Mouse (Mus musculus): Measurements from ENCODE around the gene Slc45a1. TPM values are rescaled to one million over a fixed set of nuclear protein-coding genes. Genes with fewer than 3 reads are reported as not detected.

Gene Slc45a1
- polyA plus RNA-seq, 2 experiments, result 0.14 to 0.36 TPM

GRCm38 (mm10) chr4:150625425-150625824, 26.5 kb downstream of the Slc45a1 start:
- DNase-seq (ENCODE audit: low spot score) (peak; percentile 54), ATAC-seq (ENCODE audit: low FRiP score, low read depth) (peak; percentile 32; the same call in 1 of the 2 replicates)
- no peaks in the 10 kb centered on the region for H3K27me3 ChIP-seq (ENCODE audit: control insufficient read depth, insufficient read depth, low read length)
- no peaks in the 10 kb centered on the region for H3K9me3 ChIP-seq (ENCODE audit: control insufficient read depth, low read length)
- H3K4me2 ChIP-seq (replicated peaks; ENCODE audit: low read depth, low read length, severe bottlenecking), result no peak overlapping the region
- 50% methylated on average over 1 of the region's 1 CpGs for WGBS
- H3K4me3 ChIP-seq (replicated peaks; ENCODE audit: low read length), result no peak overlapping the region
- TF ChIP-seq POLR2A (IDR thresholded peaks at IDR 0.05; ENCODE audit: borderline replicate concordance, extremely low read depth, insufficient read depth, insufficient read length), result no peak
- H3K9ac ChIP-seq (ENCODE audit: low read depth, low read length, severe bottlenecking), result no peak overlapping the region
- H3K27ac ChIP-seq (replicated peaks; ENCODE audit: low read depth, low read length), result no peak overlapping the region
- H3K4me1 ChIP-seq (ENCODE audit: control insufficient read depth, insufficient read depth, low read length), result no peaks in the 10 kb centered on the region
- peaks cover 21% of the 10 kb centered on the region for H3K36me3 ChIP-seq (ENCODE audit: control insufficient read depth, insufficient read depth, low read length)

GRCm38 (mm10) chr4:150624933-150625332, 27.0 kb downstream of the Slc45a1 start:
- no peak overlapping the region for H3K4me2 ChIP-seq (replicated peaks; ENCODE audit: low read depth, low read length, severe bottlenecking)
- no peaks in the 10 kb centered on the region for H3K4me1 ChIP-seq (ENCODE audit: control insufficient read depth, insufficient read depth, low read length)
- H3K9ac ChIP-seq (ENCODE audit: low read depth, low read length, severe bottlenecking), result no peak overlapping the region
- no peak overlapping the region for H3K4me3 ChIP-seq (replicated peaks; ENCODE audit: low read length)
- 77% methylated on average over 4 of the region's 4 CpGs for WGBS
- H3K36me3 ChIP-seq (ENCODE audit: control insufficient read depth, insufficient read depth, low read length), result peaks cover 25% of the 10 kb centered on the region
- DNase-seq (ENCODE audit: low spot score) (no peak), ATAC-seq (ENCODE audit: low FRiP score, low read depth) (no peak)
- no peaks in the 10 kb centered on the region for H3K9me3 ChIP-seq (ENCODE audit: control insufficient read depth, low read length)
- no peaks in the 10 kb centered on the region for H3K27me3 ChIP-seq (ENCODE audit: control insufficient read depth, insufficient read depth, low read length)
- TF ChIP-seq POLR2A (IDR thresholded peaks at IDR 0.05; ENCODE audit: borderline replicate concordance, extremely low read depth, insufficient read depth, insufficient read length), result no peak
- H3K27ac ChIP-seq (replicated peaks; ENCODE audit: low read depth, low read length), result no peak overlapping the region

GRCm38 (mm10) chr4:150624214-150624823, 27.7 kb downstream of the Slc45a1 start:
- no peak overlapping the region for H3K4me3 ChIP-seq (replicated peaks; ENCODE audit: low read length)
- no peak overlapping the region for H3K27ac ChIP-seq (replicated peaks; ENCODE audit: low read depth, low read length)
- H3K36me3 ChIP-seq (ENCODE audit: control insufficient read depth, insufficient read depth, low read length), result peaks cover 31% of the 10 kb centered on the region
- no peak for TF ChIP-seq POLR2A (IDR thresholded peaks at IDR 0.05; ENCODE audit: borderline replicate concordance, extremely low read depth, insufficient read depth, insufficient read length)
- H3K4me2 ChIP-seq (replicated peaks; ENCODE audit: low read depth, low read length, severe bottlenecking), result no peak overlapping the region
- no peaks in the 10 kb centered on the region for H3K27me3 ChIP-seq (ENCODE audit: control insufficient read depth, insufficient read depth, low read length)
- DNase-seq (ENCODE audit: low spot score) (no peak), ATAC-seq (ENCODE audit: low FRiP score, low read depth) (no peak)
- H3K9me3 ChIP-seq (ENCODE audit: control insufficient read depth, low read length), result no peaks in the 10 kb centered on the region
- no peak overlapping the region for H3K9ac ChIP-seq (ENCODE audit: low read depth, low read length, severe bottlenecking)
- no peaks in the 10 kb centered on the region for H3K4me1 ChIP-seq (ENCODE audit: control insufficient read depth, insufficient read depth, low read length)
- 61% methylated on average over 11 of the region's 11 CpGs for WGBS

- Histone ChIP-seq H3K4me3 (replicated peaks; ENCODE audit: low read length) (no peak overlapping the region), H3K9me3 (ENCODE audit: control insufficient read depth, low read length) (no peaks in the 10 kb centered on the region), H3K27me3 (ENCODE audit: control insufficient read depth, insufficient read depth, low read length) (no peaks in the 10 kb centered on the region), H3K4me1 (ENCODE audit: control insufficient read depth, insufficient read depth, low read length) (no peaks in the 10 kb centered on the region), H3K27ac (replicated peaks; ENCODE audit: low read depth, low read length) (no peak overlapping the region), H3K9ac (ENCODE audit: low read depth, low read length, severe bottlenecking) (no peak overlapping the region), H3K36me3 (ENCODE audit: control insufficient read depth, insufficient read depth, low read length) (peaks cover 47% of the 10 kb centered on the region), H3K4me2 (replicated peaks; ENCODE audit: low read depth, low read length, severe bottlenecking) (no peak overlapping the region)
- ATAC-seq (ENCODE audit: low FRiP score, low read depth), result no peak
- TF ChIP-seq POLR2A (IDR thresholded peaks at IDR 0.05; ENCODE audit: borderline replicate concordance, extremely low read depth, insufficient read depth, insufficient read length), result no peak
- WGBS, result 88% methylated on average over 13 of the region's 13 CpGs
- DNase-seq (ENCODE audit: low spot score), result no peak
Observed at GRCm38 (mm10) chr4:150622641-150623040, 29.3 kb downstream of the Slc45a1 start.

- Histone ChIP-seq H3K27me3 (ENCODE audit: control insufficient read depth, insufficient read depth, low read length) (no peaks in the 10 kb centered on the region), H3K9me3 (ENCODE audit: control insufficient read depth, low read length) (no peaks in the 10 kb centered on the region), H3K36me3 (ENCODE audit: control insufficient read depth, insufficient read depth, low read length) (peaks cover 84% of the 10 kb centered on the region), H3K4me1 (ENCODE audit: control insufficient read depth, insufficient read depth, low read length) (no peaks in the 10 kb centered on the region), H3K4me3 (replicated peaks; ENCODE audit: low read length) (no peak overlapping the region), H3K9ac (ENCODE audit: low read depth, low read length, severe bottlenecking) (no peak overlapping the region), H3K4me2 (replicated peaks; ENCODE audit: low read depth, low read length, severe bottlenecking) (no peak overlapping the region), H3K27ac (replicated peaks; ENCODE audit: low read depth, low read length) (no peak overlapping the region)
- DNase-seq (ENCODE audit: low spot score), result no peak
- WGBS, result 79% methylated on average over 7 of the region's 7 CpGs
- no peak for TF ChIP-seq POLR2A (IDR thresholded peaks at IDR 0.05; ENCODE audit: borderline replicate concordance, extremely low read depth, insufficient read depth, insufficient read length)
- ATAC-seq (ENCODE audit: low FRiP score, low read depth), result no peak
Observed at GRCm38 (mm10) chr4:150619011-150619410, 33.0 kb downstream of the Slc45a1 start.
